Mouse (Mus musculus): ENCODE data around the gene Gm5797. TPM values are rescaled to one million over a fixed set of nuclear protein-coding genes. Genes with fewer than 3 reads are reported as not detected.
"Not testable (repeated sequence)": the region's sequence is repeated elsewhere in the genome, so short reads cannot be mapped to it uniquely, and the experiment has no call there.

Gm5797 gene
- not detected for total RNA-seq (2021)

- intact Hi-C loops (cut with DNase I); DNase-seq (ENCODE audit: low spot score): not testable (repeated sequence)
Measured at GRCm38 (mm10) chr14:7332295-7332694, at the start of gene Gm5797. Gm5797 (minus strand) TSS chr14:7332395.

GRCm38 (mm10) chr14:7365034-7365433, 32.8 kb upstream of the Gm5797 start, which contains the start of gene Gm8374:
Gm8374 (minus strand) TSS chr14:7365134.
- intact Hi-C loops (cut with DNase I); DNase-seq (ENCODE audit: low spot score): not testable (repeated sequence)

- intact Hi-C loops (cut with DNase I) = not testable (repeated sequence)
- DNase-seq (ENCODE audit: low spot score) = peak; percentile 2
Measured at GRCm38 (mm10) chr14:7315093-7315492, 17.1 kb downstream of the Gm5797 start.

GRCm38 (mm10) chr14:7314661-7315060, 17.5 kb downstream of the Gm5797 start, which contains the start of gene Gm3739:
Gm3739 (minus strand) TSS chr14:7315049.
- peak; percentile 30 for DNase-seq (ENCODE audit: low spot score)

More at GRCm38 (mm10) chr14:7314661-7315060, 17.5 kb downstream of the Gm5797 start, which contains the start of gene Gm3739:
- intact Hi-C loops (cut with DNase I) = not testable (repeated sequence)

Other genes with a start within 250 kb of the Gm5797 start
- under 1 TPM in 1 of 2 experiments, not detected in 1; 0.22 TPM for gene Gm3696, start 231.8 kb downstream of the Gm5797 start, total RNA-seq (2021)
- gene Gm6676, start 207.0 kb downstream of the Gm5797 start, total RNA-seq (2021) = not detected
- under 1 TPM; 0.14 to 0.26 TPM for gene Gm3512, start 157.9 kb downstream of the Gm5797 start, total RNA-seq (2021)
- gene Gm16434, start 137.9 kb downstream of the Gm5797 start, total RNA-seq (2021) = not detected
- gene Gm3727, start 67.7 kb downstream of the Gm5797 start, total RNA-seq (2021) = not detected
- gene Gm3739, start 17.3 kb downstream of the Gm5797 start, total RNA-seq (2021) = under 1 TPM; 0.25 to 0.26 TPM
- not detected for gene Gm8374, start 32.7 kb upstream of the Gm5797 start, total RNA-seq (2021)
- gene Gm3755, start 118.5 kb upstream of the Gm5797 start, total RNA-seq (2021) = not detected
- gene Gm3752, start 151.4 kb upstream of the Gm5797 start, total RNA-seq (2021) = under 1 TPM in 1 of 2 experiments, not detected in 1; 0.22 TPM
- gene Gm3558, start 236.2 kb upstream of the Gm5797 start, total RNA-seq (2021) = 1 to 10 TPM; 1.3 to 1.8 TPM